Mouse (Mus musculus): ENCODE measurements at regions not wholly inside any gene's neighbourhood (a gene's known extent, or its start where the extent isn't known, plus 50 kb on each side); places are given as distances from the start of the nearest gene placed in this dataset.
A peak's percentile ranks its signal among the peaks of the same experiment; 100 is the strongest.
"Not testable (repeated sequence)": the region's sequence is repeated elsewhere in the genome, so short reads cannot be mapped to it uniquely, and the experiment has no call there.

GRCm38 (mm10) chr1:157048996-157049395 is 59.5 kb downstream of the Tex35 start:
- H3K27me3 ChIP-seq (replicated peaks) = peaks cover 3% of the 10 kb centered on the region; the same call in 1 of the 2 replicates
- no peak overlapping the region for H3K9ac ChIP-seq
- H3K9me3 ChIP-seq (replicated peaks) = no peaks in the 10 kb centered on the region
- no peaks in the 10 kb centered on the region for H3K36me3 ChIP-seq
- 0 out of 2 replicates have a peak, but pooled peaks have one; percentile 11 for ATAC-seq
- no peak overlapping the region for H3K4me2 ChIP-seq
- 89% methylated on average over 3 of the region's 3 CpGs for WGBS (ENCODE audit: insufficient replicate concordance)
- no peak overlapping the region for H3K27ac ChIP-seq
- H3K4me3 ChIP-seq = no peak overlapping the region
- H3K4me1 ChIP-seq = peaks cover 24% of the 10 kb centered on the region

DNA sequence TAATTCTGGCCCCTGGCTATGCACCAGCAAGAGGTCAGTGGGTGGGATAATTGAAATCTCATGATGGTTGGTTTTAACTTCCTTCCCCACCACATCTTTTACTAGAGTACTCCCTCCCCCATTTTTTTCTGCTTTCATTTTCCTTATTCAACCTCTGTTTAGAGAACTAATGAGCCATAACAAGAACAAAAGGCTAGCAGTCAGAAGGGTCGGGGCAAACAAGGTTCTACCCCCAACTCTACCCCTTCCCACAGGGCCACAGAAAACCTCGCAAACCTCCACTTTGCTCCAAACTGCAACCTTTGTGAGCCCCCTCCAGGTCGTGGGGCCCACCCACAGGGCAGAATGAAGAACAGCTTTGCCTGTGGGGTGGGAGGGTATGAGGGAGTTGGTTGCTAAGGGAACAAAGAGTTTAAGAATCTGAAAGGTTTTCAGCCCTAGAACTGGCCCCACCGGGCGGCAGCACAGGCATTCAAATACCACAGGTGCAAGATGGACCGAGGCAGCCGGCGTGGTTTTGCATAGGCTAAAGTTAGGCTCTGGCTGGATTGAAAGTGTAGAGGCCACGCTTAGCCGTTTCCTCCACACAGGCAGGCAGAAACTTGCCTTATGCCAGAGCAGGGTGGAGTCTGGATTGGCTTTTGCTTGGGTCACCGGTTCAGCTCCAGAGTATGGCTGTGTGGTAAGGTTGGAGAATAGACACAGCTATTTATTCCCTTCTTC is 60.1 kb downstream of the Tex35 start:
- Histone ChIP-seq H3K9me3 (replicated peaks) (no peaks in the 10 kb centered on the region), H3K27ac (no peak overlapping the region), H3K9ac (no peak overlapping the region), H3K4me1 (peaks cover 24% of the 10 kb centered on the region), H3K4me2 (no peak overlapping the region), H3K27me3 (replicated peaks) (peaks cover 3% of the 10 kb centered on the region; the same call in 1 of the 2 replicates), H3K36me3 (no peaks in the 10 kb centered on the region), H3K4me3 (no peak overlapping the region)
- 0 out of 2 replicates have a peak, but pooled peaks have one; percentile 20 for ATAC-seq
- 36% methylated on average over 11 of the region's 11 CpGs for WGBS (ENCODE audit: insufficient replicate concordance)

DNA sequence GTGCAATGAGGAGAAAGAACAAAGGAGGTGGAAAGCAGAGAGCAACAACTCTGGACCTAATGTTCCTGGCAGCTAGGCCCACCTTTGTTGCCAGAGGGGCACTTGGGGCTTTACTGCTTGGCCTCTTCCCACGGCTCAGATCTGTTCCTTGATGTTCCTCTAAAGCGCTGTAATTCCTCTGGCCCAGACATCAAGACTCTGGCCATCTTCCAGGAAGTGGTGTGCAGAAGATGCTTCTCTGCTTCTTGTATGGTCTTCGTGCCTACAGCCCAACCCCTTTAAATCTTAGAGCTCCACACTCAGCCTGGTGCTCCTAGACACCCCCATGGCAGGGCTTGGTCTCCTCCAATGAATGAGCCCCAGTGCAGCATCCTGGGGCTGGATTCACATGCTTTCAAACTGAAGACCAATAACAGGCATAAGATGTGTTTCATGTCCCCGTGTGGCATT is 60.7 kb downstream of the Tex35 start:
- Histone ChIP-seq H3K27ac (no peak overlapping the region), H3K4me1 (peaks cover 24% of the 10 kb centered on the region), H3K36me3 (no peaks in the 10 kb centered on the region), H3K9ac (no peak overlapping the region), H3K4me2 (no peak overlapping the region), H3K9me3 (replicated peaks) (no peaks in the 10 kb centered on the region), H3K27me3 (replicated peaks) (peaks cover 3% of the 10 kb centered on the region; the same call in 1 of the 2 replicates), H3K4me3 (no peak overlapping the region)
- 61% methylated on average over 4 of the region's 4 CpGs for WGBS (ENCODE audit: insufficient replicate concordance)
- no peak for ATAC-seq

DNA sequence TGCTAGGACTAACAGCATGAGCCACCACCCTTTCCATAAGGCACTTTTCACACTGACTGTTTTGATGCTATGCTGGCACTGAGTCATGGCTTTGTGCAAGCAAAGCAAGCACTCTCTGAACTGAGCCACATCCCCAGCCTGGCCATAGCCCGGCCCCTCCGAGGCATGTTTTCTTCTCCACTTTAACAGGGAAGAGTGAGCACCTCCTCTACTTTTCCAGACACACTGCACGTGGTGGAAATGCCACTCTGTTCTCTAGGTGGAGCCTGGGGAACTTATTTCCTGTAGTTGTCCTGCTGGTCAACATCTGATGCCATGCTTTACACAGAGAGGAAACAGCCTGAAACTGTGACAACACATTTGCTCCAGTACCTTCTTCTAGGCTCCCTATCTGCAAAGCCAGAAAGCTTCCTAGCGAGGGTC is 61.7 kb downstream of the Tex35 start:
- 37% methylated on average over 4 of the region's 4 CpGs for WGBS (ENCODE audit: insufficient replicate concordance)
- ATAC-seq = no peak
- Histone ChIP-seq H3K4me2 (no peak overlapping the region), H3K27me3 (replicated peaks) (peaks cover 3% of the 10 kb centered on the region; the same call in 1 of the 2 replicates), H3K4me3 (no peak overlapping the region), H3K36me3 (no peaks in the 10 kb centered on the region), H3K9ac (no peak overlapping the region), H3K9me3 (replicated peaks) (no peaks in the 10 kb centered on the region), H3K27ac (no peak overlapping the region), H3K4me1 (peaks cover 24% of the 10 kb centered on the region)

DNA sequence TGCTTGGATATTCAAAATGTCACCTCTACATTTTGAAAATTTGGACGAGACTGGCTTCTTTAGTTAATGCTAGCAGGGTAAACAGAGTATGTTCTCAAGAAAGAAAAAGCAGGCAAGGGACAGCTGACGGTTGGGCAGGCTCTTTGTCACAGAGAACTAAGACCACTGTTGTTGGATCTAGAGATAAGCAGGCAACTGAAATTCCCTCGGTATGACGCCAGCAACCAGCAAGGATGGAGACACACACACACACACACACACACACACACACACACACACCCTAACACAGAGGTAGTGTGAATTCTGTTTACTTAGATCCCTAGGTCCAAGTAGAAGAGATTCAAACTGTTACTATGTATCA is 68.7 kb downstream of the Tex35 start:
- ATAC-seq = peak; percentile 31; the same call in 1 of the 2 replicates

GRCm38 (mm10) chr1:157039016-157039835 is 69.3 kb downstream of the Tex35 start:
- H3K9ac ChIP-seq = peak overlapping the region; percentile 66
- H3K27me3 ChIP-seq (replicated peaks) = no peaks in the 10 kb centered on the region
- peaks cover 40% of the 10 kb centered on the region for H3K4me1 ChIP-seq
- H3K36me3 ChIP-seq = no peaks in the 10 kb centered on the region
- H3K4me2 ChIP-seq = peak overlapping the region; percentile 69
- peak; percentile 96 for ATAC-seq
- H3K27ac ChIP-seq = peak overlapping the region; percentile 93
- 0 out of 2 replicates have a peak, but pooled peaks cover 5% of the 10 kb centered on the region for H3K9me3 ChIP-seq (replicated peaks)
- H3K4me3 ChIP-seq = peak overlapping the region; percentile 40
- 3% methylated on average over 14 of the region's 14 CpGs for WGBS (ENCODE audit: insufficient replicate concordance)

More for the DNA sequence above, 68.7 kb downstream of the Tex35 start:
- Histone ChIP-seq H3K27ac (peak overlapping the region; percentile 93), H3K4me3 (no peak overlapping the region), H3K4me1 (peaks cover 40% of the 10 kb centered on the region), H3K4me2 (peak overlapping the region; percentile 69), H3K9ac (peak overlapping the region; percentile 66), H3K9me3 (replicated peaks) (0 out of 2 replicates have a peak, but pooled peaks cover 5% of the 10 kb centered on the region), H3K27me3 (replicated peaks) (0 out of 2 replicates have a peak, but pooled peaks cover 3% of the 10 kb centered on the region), H3K36me3 (no peaks in the 10 kb centered on the region)
- WGBS (ENCODE audit: insufficient replicate concordance) = 3% methylated on average over 4 of the region's 4 CpGs

DNA sequence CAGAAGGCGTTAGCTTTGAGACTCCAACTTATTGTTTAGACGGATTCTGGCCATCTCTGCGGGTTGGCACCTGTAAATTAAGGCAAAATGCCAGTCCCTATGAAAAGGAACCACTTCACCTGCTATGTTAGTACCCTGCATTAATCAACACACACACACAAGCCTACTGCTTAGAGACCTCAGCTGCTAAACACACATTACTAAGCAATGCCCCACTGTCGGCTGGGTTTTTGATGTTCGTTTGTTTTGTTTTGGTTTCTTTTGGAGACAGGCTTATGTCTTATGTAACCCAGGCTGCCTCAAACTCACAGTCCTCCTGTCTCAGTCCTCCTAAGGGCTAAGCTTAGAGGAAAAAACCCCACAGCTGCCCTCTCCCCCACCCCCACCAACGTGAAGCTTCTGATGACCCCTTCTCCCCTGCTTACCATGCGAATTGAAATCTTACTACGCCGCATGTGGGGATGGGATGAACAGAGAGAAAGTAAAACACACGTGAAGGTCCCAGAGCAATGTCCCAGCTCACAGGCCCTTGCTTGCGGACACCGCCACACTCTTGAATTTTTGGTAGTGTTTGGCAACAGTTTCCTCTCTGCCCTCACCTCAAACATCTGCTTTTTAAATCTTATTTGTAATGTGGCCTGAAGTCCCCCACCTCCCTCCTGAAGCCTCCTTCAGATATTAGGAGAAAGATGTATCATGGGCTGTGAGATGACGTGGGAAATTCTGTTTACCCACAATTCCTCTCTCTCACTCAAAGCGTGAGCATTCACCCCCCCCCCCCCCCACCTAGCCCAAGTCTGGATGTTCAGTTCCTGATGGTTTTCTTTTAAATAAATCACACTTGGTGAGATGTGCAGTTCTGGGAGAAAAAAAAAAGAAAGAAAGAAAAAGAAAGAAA is 70.1 kb downstream of the Tex35 start:
- H3K27ac ChIP-seq = peak overlapping the region; percentile 93
- 0 out of 2 replicates have a peak, but pooled peaks cover 5% of the 10 kb centered on the region for H3K9me3 ChIP-seq (replicated peaks)
- no peak for ATAC-seq
- H3K27me3 ChIP-seq (replicated peaks) = no peaks in the 10 kb centered on the region
- peak overlapping the region; percentile 66; the same call in 1 of the 2 replicates for H3K9ac ChIP-seq
- no peaks in the 10 kb centered on the region for H3K36me3 ChIP-seq
- H3K4me1 ChIP-seq = peaks cover 40% of the 10 kb centered on the region
- 57% methylated on average over 14 of the region's 14 CpGs for WGBS (ENCODE audit: insufficient replicate concordance)
- peak overlapping the region; percentile 40 for H3K4me3 ChIP-seq
- H3K4me2 ChIP-seq = peak overlapping the region; percentile 69

- Histone ChIP-seq H3K4me3 (no peak overlapping the region), H3K9me3 (replicated peaks) (0 out of 2 replicates have a peak, but pooled peaks cover 5% of the 10 kb centered on the region), H3K9ac (no peak overlapping the region), H3K36me3 (no peaks in the 10 kb centered on the region), H3K27me3 (replicated peaks) (no peaks in the 10 kb centered on the region), H3K4me1 (peaks cover 40% of the 10 kb centered on the region), H3K27ac (no peak overlapping the region), H3K4me2 (no peak overlapping the region)
- ATAC-seq = no peak
- 74% methylated on average over 10 of the region's 10 CpGs for WGBS (ENCODE audit: insufficient replicate concordance)
These were observed 71.1 kb downstream of the Tex35 start for GRCm38 (mm10) chr1:157037246-157037991.

GRCm38 (mm10) chr1:157036779-157037178 is 71.7 kb downstream of the Tex35 start:
- 72% methylated on average over 4 of the region's 4 CpGs for WGBS (ENCODE audit: insufficient replicate concordance)
- no peaks in the 10 kb centered on the region for H3K36me3 ChIP-seq

DNA sequence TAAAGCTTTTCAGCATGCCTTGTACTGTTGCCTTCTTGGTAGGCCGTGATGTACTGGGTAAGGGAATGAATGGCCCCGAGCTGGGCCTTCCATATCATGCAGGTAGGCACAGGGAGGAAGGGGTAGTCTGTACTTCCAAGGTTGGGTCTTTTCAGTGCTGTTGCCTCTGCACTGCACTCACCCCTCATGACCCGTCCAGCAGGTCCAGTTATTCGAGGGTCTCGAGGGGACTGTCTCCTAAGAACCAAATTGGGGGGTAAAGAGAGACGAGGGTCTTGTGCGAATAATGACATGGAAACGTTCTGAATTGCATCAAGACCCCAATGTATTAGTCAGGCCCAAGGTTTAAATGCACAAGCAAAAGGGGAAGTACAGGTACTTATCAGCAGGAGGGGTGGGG is 73.3 kb downstream of the Tex35 start:
- not testable (repeated sequence) for H3K27ac ChIP-seq; H3K4me2 ChIP-seq; H3K36me3 ChIP-seq; ATAC-seq; H3K9ac ChIP-seq; H3K4me3 ChIP-seq; H3K9me3 ChIP-seq (replicated peaks); H3K27me3 ChIP-seq (replicated peaks)
- H3K4me1 ChIP-seq = peaks cover 25% of the 10 kb centered on the region
- WGBS (ENCODE audit: insufficient replicate concordance) = 83% methylated on average over 8 of the region's 8 CpGs

More at GRCm38 (mm10) chr1:157036779-157037178, 71.7 kb downstream of the Tex35 start:
- Histone ChIP-seq H3K9ac (no peak overlapping the region), H3K27me3 (replicated peaks) (no peaks in the 10 kb centered on the region), H3K4me3 (no peak overlapping the region), H3K4me2 (no peak overlapping the region), H3K27ac (no peak overlapping the region), H3K9me3 (replicated peaks) (0 out of 2 replicates have a peak, but pooled peaks cover 5% of the 10 kb centered on the region), H3K4me1 (peaks cover 40% of the 10 kb centered on the region)
- no peak for ATAC-seq

- Histone ChIP-seq H3K9me3 (replicated peaks) (no peaks in the 10 kb centered on the region), H3K9ac (no peak overlapping the region)
- 75% methylated on average over 3 of the region's 3 CpGs for WGBS (ENCODE audit: insufficient replicate concordance)
These were observed 79.8 kb downstream of the Tex35 start for GRCm38 (mm10) chr1:157028682-157029081.

More at GRCm38 (mm10) chr1:157028682-157029081, 79.8 kb downstream of the Tex35 start:
- Histone ChIP-seq H3K4me3 (no peak overlapping the region), H3K4me1 (no peaks in the 10 kb centered on the region), H3K4me2 (no peak overlapping the region), H3K27me3 (replicated peaks) (no peaks in the 10 kb centered on the region), H3K36me3 (no peaks in the 10 kb centered on the region), H3K27ac (no peak overlapping the region)
- no peak for ATAC-seq
